Mouse (Mus musculus) cerebellum, adult 9-11 months (tissue): ENCODE results near the gene Fkrp.

ENCODE experiments used
- DNase-seq: peaks from one replicate; pipeline ENCODE4 v3.0.0; 2022

The Fkrp gene

DNA sequence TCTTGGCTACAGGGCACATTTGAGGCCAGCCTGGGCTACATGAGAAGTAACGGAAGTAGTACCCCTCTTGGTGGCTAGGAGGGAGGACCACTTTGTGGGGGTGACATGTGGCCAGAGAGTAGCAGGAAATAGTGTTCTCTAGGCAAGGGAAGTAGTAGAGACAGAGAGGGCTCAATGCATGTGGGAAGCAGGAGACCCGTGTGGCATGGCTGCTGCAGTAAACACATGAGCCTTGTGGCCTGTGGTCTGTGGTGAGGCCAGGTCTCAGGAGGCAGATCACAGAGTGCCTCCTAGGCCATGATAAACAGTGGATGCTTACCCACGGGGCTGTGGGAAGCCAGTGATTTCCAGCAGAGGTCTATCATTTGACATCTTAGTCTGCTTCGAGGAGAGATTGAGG, 10.7 kb upstream of the Fkrp start:
- DNase-seq, result no peak

DNA sequence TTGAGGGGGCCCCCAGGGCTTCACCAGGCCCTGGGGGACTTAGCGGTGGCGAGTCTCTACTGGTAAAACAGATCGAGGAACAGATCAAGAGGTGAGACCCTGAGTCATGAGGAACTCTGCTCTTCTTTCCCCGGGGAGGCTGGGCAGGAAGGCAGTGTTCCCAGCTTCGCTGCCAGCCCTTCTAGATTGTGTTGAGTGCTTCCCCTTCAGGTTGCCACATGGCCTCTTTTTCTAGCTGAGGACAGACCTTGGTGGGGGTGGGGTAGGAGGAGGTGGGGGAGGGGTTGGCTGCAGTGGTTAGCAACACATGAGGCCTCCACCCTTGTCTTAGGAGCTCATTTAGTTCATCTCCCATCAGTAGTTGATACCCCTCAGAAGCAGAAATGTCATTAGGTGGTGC, 10.0 kb upstream of the Fkrp start:
- no peak for DNase-seq

DNA sequence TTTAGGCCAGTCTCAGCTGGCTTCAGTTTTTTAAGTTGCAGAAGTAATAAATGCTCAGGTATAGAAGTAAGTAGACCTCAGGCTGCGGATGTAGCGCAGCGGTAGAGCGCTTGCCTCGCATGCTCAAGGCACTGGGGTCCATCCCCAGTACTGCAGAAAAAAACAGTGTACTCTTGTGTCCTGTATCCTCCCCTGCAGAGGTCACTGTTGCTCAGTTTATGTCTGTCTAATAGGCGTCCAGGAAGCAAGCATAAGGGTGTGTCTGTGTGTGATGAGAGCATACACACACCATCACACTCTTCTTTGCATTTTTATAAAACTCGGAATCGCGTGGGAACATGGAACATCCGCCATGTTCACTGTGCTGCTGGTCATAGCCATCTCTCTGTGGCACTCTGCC, 9.3 kb upstream of the Fkrp start:
- no peak for DNase-seq

DNA sequence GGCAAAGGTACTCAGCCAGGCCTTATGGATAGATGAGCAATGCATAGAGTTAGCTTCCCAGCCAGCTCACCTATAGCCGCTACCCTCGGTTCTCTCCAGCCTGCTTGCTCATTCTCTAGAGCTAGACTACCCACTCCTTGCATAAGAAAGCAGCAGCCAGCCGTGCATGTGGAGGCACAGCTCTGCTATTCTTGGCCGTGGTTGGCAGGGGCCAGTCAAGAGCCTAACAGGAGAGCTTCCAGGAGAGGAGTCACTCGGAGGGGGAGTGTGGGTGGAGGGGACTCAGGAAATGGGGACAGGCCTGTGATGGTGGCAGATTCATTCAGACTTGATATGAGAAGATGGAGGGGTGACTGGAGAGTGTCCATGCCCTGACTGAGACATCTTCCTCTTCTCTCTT, 7.2 kb upstream of the Fkrp start:
- peak; percentile 55 for DNase-seq

DNA sequence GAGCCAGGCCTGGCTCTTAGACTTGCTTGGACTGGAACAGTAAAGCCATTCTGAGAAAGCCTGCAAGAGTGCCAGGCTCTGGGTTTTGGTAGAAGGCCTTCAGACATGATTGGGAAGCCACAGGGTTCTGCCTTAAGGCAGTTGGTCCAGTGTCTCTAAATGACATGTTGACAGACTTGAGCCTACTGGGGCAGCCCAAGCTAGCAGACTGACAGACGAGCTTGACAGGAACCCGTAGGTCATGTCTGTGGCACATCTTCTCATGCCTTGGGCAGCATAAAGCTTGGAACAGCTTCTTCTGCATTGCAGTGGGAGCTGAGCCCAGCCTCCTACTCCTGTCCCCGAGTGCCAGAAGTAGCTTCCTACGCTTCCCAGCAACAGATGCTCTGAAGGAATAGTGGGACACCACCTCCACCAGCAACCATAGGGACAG, 5.2 kb upstream of the Fkrp start:
- peak; percentile 66 for DNase-seq

DNA sequence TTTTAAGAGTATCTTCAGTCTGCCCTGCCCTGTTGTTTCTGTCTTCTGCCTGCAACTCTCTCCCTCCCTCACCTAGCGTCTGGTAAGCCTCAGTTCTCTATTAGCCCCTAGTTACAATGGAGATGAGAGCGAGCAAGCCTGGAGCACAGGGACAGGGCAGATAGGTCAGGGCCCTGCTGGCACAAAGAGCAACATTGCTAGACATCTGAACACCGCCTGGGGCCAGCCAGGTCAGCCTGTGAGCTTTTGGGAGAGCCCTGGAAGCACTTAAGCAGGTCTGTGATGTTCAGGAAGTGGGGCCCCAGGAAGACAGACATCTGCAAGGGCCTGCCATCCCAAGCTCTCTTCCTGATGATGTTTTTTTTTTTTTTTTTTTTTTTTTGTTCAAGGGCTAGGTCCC, 4.6 kb upstream of the Fkrp start:
- peak; percentile 30 for DNase-seq

DNA sequence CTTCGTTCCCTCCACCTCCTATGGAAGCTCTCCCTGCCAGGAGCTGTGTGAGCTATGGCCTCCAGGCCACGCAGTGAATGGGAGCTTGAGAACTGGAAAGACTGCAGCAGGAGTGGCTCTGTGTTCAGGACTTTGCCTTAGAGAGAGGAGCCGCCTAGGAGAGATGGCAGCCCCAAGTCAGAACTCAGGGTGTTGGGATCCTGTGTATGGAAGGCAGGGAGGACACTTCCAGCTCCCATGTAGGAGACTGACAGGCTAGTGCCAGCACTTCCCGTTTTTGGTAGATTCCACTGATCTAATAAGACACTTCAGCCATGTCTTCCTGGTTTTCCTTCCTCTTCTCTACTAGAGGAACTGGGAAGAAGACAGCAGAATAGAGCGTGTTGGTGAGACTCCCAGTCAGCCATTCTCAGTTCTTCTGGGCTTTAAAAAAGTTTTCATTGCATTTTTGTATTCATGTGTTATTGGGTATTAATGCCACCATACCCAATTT, 3.8 kb upstream of the Fkrp start:
- DNase-seq, result peak; percentile 16

DNA sequence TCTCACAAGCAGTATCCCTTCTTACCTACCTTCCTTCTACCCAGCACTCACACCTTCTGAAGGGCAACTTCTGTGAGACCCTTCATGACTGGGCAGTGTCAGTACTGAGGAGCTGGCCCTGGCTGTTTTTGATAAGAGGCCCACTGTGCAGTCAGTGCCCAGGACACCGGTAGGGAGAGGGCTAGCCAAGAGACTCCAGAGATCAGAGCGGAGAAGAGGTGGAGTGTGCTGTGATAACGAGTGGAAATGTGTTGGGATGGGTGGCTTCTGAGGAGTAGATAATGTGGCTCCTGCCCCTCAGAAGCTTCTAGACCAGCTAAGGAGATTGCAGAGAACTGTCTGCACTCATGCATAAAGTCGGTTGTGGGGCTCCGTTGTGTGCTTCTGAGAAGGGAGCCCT, 3.3 kb upstream of the Fkrp start:
- DNase-seq, result no peak

DNA sequence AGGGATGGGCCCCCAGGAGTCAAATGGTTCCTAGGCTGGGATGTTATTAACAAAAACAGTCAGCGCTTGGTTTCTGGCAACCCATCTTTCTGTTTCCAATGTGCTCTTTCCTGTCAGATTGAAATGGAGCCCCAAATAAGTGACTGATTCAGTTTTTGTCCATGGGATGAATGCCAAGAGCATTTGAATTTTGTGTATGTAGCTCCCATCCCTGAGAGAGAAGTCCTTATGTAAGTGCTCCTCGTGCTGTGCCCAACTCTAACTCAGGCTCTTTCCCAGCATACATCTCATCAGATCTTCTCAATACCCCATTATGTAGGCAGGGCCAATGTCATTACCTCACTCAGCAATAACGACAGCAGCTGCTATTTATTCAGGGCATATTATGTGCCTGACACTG, 1.2 kb upstream of the Fkrp start:
- DNase-seq, result peak; percentile 46

DNA sequence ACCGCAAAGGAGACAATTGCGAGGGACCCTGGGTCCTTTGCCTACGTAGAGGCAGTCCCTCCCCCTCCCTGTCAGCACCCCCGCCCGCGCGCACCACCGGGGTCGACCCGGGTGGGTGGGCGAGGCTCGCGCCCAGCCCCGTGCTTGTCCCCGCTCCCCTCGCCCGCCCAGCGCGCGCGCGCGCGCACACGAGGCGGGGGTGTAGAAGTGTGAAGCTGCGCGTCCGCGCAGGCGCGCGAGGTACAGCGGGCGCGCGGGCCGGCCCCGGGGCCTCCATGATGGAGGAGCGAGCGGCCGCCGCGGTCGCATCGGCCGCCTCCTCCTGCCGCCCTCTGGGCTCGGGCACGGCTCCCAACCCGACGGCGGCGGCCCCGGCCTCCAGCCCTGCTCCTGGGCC, 456 bp downstream of the Fkrp start:
- DNase-seq, result peak; percentile 87

DNA sequence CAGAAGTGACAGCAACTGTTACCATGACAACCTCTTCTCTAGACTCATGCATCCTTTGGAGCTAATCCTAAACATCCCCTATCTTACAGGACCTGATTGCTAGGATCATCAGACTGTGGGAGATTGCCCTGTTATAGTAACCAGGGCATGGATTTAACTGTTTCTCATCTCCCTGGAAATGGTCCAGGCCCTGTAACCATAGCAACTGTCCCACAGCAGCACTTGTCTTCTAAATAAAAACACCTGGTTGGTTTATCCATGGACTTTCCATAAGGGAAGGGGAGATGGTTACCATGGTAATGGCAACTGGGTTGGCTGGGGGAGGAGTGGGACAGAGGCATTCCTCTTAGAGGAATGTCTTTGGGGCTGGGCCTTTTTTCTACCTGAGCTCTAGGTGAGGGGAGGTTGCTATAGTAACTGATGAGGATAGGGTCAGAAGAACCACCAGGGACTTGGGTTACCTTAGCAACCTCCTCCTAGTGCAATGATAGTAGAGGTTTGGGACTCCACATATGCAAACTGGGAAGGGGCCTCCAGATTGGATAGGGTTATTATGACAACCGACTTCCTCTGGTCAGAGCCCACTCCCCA, 1.1 kb downstream of the Fkrp start, which contains the start of gene Strn4:
Gene Strn4, plus strand, starts transcription at position 539 of the 591 bp plus-strand sequence.
- DNase-seq, result peak; percentile 66

DNA sequence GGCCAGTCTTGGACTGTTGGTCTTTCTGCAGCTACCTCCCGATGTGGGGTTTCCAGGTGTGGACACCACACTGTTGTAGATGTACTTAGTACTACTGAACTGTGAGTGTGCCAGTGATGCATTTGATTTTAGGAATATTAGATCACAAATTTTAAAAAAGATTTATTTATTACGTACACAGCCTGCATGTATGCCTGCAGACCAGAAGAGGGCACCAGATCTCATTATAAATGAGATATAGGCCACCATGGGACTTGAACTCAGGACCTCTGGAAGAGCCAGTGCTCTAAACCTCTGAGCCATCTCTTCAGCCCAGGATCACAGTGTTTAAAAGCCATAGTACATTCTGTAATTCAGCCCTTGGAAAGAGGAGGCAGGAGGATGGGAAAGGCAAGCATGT, 4.0 kb downstream of the Fkrp start:
- DNase-seq, result no peak

DNA sequence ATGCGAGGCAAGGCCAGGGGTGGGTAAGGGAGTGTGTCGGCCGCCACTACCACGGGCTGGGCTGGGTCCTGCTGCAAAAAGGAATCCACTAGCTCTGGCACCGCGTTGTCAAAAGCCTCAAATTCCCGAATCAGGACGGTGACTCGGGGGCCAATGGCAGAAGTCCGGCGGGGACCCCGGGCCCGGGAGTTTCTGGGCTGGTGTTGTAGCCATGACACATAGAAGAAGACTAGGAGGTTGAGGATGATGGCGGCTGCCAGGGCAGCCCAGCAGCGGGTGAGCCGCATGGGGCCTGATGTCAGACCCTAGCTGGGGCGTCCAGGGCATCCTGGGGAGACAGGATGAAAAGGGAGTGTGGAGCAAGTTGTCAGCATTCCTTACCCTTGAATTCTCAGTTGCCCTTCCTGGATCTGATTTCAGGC, 4.9 kb downstream of the Fkrp start:
- no peak for DNase-seq

DNA sequence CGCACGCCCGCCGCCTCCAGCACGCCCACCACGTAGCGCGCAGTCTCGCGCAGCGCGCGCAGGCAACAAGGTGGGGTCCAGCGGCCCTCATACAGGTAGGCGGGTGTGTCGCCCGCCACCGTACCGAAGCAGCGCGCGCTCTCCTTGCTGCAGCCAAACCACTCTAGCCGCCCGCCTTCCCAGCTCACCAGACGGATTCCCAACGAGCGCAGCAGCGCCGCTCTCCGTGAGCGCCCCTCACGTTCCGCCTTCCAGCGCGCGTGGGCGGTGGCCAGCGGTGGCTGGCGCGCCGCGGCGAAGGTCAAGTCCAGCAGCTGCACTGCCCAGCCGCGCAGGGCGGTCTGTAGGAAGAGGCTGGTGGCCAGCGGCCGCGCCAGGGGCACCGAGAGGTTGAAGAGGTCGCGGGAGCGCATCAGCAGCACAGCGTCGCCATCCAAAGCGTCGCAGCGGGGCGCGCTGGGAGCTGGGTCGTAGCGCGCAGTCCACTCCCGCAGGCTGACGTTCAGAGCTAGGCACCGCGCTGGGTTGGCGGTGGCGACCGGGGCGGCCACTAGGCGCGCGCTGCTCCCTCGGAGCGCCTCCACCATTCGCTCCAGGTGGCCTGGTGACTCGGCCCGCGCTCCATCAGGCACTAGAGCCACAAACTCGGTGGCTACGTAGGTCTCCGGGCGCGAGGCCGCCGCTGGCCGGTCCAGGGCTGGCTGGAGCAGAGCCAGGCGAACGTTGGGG, 5.4 kb downstream of the Fkrp start:
- DNase-seq, result peak; percentile 73

DNA sequence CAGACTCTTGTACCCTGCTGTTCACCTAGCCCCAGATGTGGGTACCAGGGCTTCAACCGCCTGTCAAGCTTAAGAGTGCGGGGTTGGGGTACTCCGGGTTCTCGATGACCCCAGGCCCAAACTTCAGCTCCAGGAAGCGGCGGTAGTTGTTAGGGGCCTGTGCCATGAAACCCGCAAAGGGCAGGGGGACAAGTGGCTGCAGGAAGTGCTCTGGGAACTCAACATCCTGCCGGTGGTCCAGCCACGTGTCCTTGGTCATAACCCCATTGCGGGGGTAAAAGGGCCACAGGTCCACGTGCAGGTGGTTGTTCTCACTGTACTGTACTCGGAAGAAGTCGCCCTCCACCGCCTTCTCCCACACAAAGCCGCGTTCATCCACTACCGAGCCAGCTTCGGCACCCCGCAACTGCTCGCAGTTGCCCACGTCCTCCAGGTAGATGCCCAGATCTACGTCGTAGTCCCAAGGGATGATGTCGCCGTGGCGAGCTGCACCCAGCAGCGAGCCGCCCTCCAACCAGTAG, 6.1 kb downstream of the Fkrp start:
- peak; percentile 60 for DNase-seq

DNA sequence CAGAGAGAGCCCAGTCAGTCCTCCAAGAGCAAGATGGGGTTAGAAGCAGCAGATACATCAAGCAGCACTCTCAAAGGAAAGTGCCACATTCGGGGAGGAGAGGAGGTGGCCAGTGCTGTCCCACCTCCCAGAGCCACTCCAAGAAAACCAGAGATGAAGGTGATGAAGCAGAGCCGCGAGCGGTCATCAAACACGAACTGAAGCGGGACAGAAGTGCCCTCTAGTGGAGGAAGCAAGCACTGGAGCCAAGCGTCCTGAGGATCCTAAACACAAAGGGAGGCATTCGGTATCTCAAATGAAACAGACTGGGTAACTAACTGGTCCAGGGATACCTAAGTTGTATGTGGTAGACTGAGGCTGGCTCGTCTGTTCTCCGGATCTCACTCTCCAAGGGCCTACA, 6.8 kb downstream of the Fkrp start:
- DNase-seq, result peak; percentile 77

DNA sequence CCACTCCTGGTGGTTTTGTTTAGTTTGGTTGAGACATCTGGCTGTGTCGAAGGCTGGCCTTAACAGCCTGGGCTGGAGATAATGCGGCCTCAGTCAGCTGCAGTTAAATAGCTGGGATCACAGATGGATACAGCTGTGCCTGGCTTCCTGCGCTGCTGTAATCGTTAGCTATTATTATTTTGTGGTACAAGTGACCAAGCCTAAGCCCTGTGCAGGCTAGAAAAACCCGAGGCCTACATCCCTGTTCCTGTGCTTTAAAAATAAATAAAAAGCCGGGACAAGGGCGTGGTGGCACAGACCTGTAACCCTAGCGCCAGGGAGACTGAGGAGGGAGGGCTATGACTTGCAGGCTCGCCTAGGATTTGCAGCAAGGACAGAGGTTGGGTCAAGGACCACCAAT, 7.9 kb downstream of the Fkrp start:
- no peak for DNase-seq

DNA sequence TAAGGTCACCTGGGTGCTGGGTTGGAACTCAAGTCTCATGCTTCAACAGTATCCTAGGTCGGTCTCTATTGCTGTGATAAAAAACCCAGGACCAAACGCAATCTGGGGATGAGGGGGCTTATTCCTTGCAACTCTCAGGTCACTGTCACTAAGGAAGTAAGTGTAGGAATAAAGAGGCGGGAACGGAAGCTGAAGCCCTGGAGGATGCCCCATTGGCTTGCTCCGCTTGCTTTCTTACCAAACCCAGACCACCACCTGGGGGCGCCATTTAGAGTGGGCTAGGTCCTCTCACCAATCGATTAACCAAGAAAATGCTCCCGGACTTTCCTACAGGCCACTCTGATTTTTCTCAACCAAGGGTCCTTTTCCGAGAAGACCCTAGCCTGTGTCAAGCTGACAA, 8.6 kb downstream of the Fkrp start:
- DNase-seq, result no peak

DNA sequence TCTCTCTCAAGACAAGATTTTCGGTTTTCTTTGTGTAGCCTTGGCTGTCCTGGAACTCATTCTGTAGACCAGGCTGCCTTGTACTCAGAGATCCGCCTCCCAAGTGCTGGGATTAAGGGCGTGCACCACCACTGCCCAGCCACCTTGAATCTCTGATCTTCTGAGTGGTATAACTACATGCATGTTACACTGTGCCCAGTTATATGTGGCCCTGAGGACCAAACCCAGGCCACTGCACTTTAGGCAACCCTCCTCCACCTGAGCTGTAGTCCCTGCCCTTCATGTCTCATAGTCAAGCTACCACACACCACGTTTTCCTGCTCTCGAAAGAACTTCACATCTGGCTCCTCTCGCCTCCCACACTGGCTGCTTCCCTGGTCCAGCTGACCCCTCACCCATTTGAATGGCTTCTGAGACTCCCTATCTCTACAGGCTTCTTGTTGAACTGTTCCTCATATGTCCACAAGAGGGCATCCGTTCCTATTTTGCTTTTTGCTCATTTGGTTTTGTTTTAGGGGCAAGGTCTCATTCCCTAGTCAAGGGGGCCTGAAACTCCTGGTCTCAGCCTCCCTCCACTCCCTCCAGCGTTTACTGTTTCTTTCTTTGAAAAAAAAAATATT, 12.0 kb downstream of the Fkrp start:
- DNase-seq, result no peak

DNA sequence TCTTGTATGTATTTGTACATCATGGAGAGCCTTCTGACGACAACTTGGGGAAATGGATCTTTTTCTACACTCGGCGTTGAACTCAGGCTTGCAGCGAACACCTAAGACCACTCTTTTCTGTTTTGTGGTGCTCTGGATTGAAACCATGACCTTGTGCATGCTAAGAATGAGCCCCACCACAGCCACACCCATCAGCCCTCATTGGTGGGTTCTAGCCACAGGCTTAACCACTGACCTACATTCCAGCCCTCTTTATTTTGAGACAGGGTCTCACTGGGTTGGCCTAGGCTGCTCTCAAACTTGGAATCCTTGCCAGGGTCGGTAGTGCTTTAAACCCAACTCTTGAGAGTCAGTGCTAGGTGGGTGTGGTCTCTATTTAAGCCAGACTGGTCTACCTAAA, 21.6 kb downstream of the Fkrp start:
- no peak for DNase-seq

DNA sequence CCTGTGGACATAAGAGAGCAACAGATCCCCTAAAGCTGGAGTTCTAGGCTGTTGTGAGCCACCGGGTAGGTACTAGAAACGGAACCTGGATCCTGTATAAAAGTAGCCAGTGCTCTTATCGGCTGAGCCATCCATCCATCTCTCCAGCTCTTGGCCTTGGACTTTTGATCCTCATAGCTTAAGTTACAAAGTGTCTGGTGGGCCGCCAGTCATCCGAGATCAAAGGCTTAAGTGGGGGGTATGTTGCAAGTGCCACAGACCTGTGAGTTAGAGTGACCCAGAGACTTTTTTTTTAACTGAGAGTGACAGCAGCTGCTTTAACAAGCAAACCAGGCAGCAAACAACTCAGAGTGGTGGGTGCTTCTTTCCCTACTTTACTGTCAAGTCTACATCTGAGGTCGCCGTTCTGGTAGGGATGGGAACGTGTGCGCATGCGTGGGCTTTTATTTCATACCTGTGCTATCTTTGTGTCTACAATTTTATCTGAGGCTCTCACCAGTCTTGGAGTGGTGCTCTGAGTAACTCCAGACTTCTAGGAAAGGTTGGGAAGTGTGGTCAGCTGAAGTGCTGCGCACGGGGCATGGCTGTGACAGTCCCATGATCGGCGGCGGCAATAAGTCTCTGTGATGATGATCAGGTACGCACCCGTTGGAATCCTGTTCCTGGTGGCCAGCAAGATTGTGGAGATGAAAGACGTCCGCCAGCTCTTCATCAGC, 23.4 kb downstream of the Fkrp start:
- no peak for DNase-seq

DNA sequence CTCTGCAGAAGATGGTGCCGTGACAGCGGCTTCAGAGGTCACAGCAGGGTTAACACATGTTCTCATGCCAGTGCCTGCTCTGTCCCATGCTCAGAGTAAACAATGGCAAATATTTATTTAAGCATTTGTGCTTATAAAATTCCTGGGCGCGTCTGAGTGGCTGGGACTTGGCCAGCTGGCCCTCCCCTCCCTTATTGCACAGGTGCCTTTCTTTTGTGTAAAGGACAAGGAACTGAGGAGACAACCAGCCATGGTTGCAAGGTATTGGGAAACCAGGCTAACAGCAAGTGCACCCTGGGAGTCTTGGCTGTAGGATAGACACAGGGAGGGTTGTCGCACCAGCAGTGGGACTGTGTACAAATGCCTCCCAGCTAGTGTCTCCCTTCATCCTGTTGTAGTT, 24.2 kb downstream of the Fkrp start:
- no peak for DNase-seq

DNA sequence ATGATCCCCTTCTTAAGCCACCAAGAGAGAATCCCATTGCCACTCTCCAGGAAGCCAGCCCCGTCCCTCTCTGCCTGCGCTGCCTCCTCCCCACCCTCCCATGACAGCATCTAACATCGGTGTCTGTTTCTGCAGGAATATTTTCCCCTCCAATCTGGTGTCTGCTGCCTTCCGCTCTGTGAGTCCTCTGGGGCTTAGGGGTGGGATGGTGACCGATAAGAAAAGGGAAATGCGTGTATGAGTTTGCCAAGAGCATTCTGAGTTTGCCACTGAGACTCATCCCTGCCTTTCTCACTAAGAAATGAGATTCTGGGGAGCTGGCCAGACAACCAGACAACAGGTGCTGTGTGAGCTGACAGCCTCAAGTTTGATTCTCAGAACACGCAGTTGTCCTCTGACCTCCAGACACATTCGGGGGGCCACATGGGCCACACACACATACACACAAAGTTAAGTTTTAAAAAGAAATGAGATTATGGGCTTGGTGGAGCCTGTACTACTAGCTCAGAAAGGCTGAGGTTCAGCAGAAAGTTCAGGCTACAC, 30.9 kb downstream of the Fkrp start:
- DNase-seq, result no peak
